Mouse (Mus musculus) splenic B cell, adult 2 months (primary cell): Measurements from ENCODE around the gene Sufu.

Experiments
- DNase-seq: peaks from one replicate; pipeline ENCODE4 v3.0.0-alpha.2; 2011; ENCODE audit warnings: low read depth, low spot score
- H3K27me3 ChIP-seq: 2 replicates; pipeline ENCODE4 v1.6.1; 2012; ENCODE audit warnings: mild to moderate bottlenecking, low read length, moderate library complexity, mixed read lengths; ENCODE audit not compliant: control insufficient read depth, poor library complexity, insufficient read depth, severe bottlenecking
- H3K36me3 ChIP-seq: 2 replicates; pipeline ENCODE4 v1.6.1; 2012; ENCODE audit warnings: mild to moderate bottlenecking, low read length, moderate library complexity, mixed read lengths; ENCODE audit not compliant: control insufficient read depth, poor library complexity, insufficient read depth, severe bottlenecking

Gene Sufu

GRCm38 (mm10) chr19:46509202-46509601 lies 112.5 kb downstream of the Sufu start:
- Histone ChIP-seq H3K36me3 (peaks cover 15% of the 10 kb centered on the region), H3K27me3 (no peaks in the 10 kb centered on the region)
- no peak for DNase-seq

DNA sequence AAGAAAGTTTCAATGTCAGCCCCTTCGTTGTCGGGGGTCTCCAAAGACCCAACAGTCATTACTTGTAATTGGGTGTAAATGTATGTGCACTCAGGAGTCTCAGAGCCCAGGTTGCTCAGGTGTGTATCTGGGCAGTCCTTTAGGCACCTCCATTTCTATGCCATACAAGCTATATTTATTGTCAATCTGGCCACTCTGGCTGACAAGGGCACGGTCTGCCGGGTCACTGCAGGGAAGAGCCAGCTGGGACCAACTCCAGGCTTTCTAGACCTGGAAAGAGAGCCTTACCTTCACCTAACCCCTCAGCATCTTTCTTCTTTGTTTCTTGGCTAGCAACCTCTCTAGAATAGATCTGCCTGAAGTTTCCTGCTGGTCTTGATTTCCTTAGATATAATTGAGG lies 113.0 kb downstream of the Sufu start:
- Histone ChIP-seq H3K36me3 (peaks cover 13% of the 10 kb centered on the region), H3K27me3 (no peaks in the 10 kb centered on the region)
- no peak for DNase-seq

- DNase-seq, result no peak
- no peaks in the 10 kb centered on the region for H3K27me3 ChIP-seq
- peaks cover 13% of the 10 kb centered on the region for H3K36me3 ChIP-seq
Measured at GRCm38 (mm10) chr19:46510401-46510800, 113.7 kb downstream of the Sufu start.

DNA sequence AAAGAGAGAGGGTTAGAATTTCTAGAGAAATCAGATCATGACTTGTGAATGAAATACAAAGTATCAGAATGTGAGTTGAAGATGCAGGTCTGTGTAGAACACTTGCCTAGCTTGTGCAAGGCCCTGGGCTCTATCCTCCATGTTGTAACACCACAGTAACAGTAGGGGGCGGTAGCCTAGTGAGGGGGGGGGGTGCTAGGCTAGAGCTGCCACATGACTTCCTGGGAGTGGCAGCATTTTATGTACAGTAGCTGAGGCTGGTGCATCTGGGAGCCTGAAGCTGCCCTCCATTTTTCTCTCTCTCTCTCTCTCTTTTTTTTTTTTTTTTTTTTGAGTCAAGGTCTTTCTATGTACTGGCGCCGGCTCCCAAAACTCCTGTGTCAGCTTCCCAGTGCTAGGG lies 114.1 kb downstream of the Sufu start:
- Histone ChIP-seq H3K36me3 (peaks cover 15% of the 10 kb centered on the region), H3K27me3 (no peaks in the 10 kb centered on the region)
- DNase-seq, result peak; percentile 69

DNA sequence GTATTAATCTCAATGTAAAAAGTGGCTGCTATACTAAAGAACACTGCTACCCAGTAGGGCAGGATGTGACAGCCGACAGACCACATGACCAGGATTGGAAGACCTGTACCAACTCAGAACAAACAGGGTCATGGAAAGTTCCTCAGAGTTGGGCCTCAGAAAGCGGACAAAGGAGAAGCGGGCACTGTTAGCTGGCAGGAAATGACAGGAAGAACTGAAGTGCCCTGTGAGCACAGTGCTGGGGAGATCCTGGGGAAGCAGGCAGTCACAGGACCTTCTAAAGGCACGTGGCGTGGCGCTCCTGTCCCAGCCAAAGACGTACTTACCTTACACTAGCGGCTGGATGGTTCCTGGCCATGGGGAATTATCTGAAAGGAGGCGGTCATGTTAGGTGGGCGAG lies 114.6 kb downstream of the Sufu start:
- DNase-seq, result peak; percentile 82
- no peaks in the 10 kb centered on the region for H3K27me3 ChIP-seq
- H3K36me3 ChIP-seq, result peaks cover 15% of the 10 kb centered on the region

- peaks cover 11% of the 10 kb centered on the region for H3K36me3 ChIP-seq
- H3K27me3 ChIP-seq, result no peaks in the 10 kb centered on the region
- DNase-seq, result no peak
Measured at GRCm38 (mm10) chr19:46514387-46514786, 117.7 kb downstream of the Sufu start.

- Histone ChIP-seq H3K36me3 (peaks cover 11% of the 10 kb centered on the region), H3K27me3 (no peaks in the 10 kb centered on the region)
- no peak for DNase-seq
Measured at GRCm38 (mm10) chr19:46515287-46515821, 118.7 kb downstream of the Sufu start.

GRCm38 (mm10) chr19:46516667-46517528 lies 120.2 kb downstream of the Sufu start:
- H3K36me3 ChIP-seq, result peaks cover 11% of the 10 kb centered on the region
- H3K27me3 ChIP-seq, result no peaks in the 10 kb centered on the region
- peak; percentile 45 for DNase-seq

DNA sequence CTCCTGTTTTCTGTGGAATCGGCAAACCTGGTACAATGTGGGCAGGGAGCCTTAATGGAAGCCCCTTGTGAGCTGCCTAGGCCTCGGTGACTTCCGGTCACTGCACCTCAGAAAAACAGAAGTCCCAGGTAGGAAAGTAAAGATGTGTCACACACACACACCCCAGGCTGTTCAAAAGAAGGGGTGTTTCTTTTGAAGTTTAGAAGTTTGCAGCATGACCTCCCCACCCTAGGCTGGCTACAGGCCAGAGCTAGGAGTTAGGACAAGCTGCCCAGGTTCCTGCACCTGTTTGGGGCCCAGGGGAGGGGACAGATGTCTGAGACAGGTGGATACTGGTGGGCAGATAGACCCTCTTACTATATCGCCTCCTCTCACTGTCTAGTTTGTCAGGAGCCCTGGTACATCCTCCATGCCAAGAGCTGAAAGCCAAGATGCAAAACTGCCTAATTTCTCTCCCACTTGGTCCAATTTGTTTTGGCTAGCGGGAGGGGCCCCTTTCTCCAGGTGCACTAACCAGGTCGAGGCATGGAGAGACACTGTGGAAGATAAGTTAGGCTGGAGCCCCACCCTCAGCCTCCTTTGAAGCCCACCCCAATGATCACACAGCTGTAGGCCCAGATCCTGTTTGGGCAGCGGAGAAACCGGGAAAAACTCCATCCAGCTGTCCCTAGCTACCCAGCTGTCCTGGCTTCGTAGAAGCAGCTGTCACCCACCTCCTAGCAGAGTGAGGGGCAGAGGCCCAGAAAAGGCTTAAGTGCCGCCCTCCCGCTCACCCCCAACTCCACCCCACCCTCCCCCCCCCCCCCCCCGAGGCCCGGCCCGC lies 121.0 kb downstream of the Sufu start:
- no peak for DNase-seq
- H3K27me3 ChIP-seq, result no peaks in the 10 kb centered on the region

GRCm38 (mm10) chr19:46518352-46518787 lies 121.7 kb downstream of the Sufu start:
- DNase-seq, result peak; percentile 59
- peaks cover 6% of the 10 kb centered on the region for H3K36me3 ChIP-seq
- no peaks in the 10 kb centered on the region for H3K27me3 ChIP-seq

More for the DNA sequence above, 121.0 kb downstream of the Sufu start:
- peaks cover 7% of the 10 kb centered on the region for H3K36me3 ChIP-seq

GRCm38 (mm10) chr19:46518828-46519621 lies 122.3 kb downstream of the Sufu start:
- peaks cover 3% of the 10 kb centered on the region; the same call in 1 of the 2 replicates for H3K36me3 ChIP-seq
- no peak for DNase-seq

GRCm38 (mm10) chr19:46521698-46522097 lies 125.0 kb downstream of the Sufu start:
- Histone ChIP-seq H3K27me3 (no peaks in the 10 kb centered on the region), H3K36me3 (no peaks in the 10 kb centered on the region; the same call in 1 of the 2 replicates)
- peak; percentile 4 for DNase-seq

More at GRCm38 (mm10) chr19:46518828-46519621, 122.3 kb downstream of the Sufu start:
- H3K27me3 ChIP-seq, result no peaks in the 10 kb centered on the region

GRCm38 (mm10) chr19:46522433-46523044 lies 125.8 kb downstream of the Sufu start:
- peak; percentile 64 for DNase-seq
- Histone ChIP-seq H3K36me3 (no peaks in the 10 kb centered on the region), H3K27me3 (no peaks in the 10 kb centered on the region)

- DNase-seq, result no peak
- H3K27me3 ChIP-seq, result no peaks in the 10 kb centered on the region
- no peaks in the 10 kb centered on the region for H3K36me3 ChIP-seq
Measured at GRCm38 (mm10) chr19:46523131-46523479, 126.4 kb downstream of the Sufu start.
